Mouse (Mus musculus) cerebellum, adult 2 months (tissue): ENCODE data around the gene Maf. TPM values are rescaled to one million over a fixed set of nuclear protein-coding genes. Genes with fewer than 3 reads are reported as not detected.

Experiments used
- DNase-seq, 2 experiments: peaks; one replicate each; pipeline ENCODE4 v3.0.0; 2021
- H3K27ac ChIP-seq: fragments of 200-500 bp; 2 replicates; pipeline ENCODE4 v1.5.1; 2012; ENCODE audit warnings: low read length, control low read depth, inconsistent platforms; ENCODE audit not compliant: insufficient read depth
- H3K27me3 ChIP-seq: fragments of 200-500 bp; 2 replicates; pipeline ENCODE4 v1.6.1; 2012; ENCODE audit warnings: inconsistent platforms, mild to moderate bottlenecking, low read length, moderate library complexity; ENCODE audit not compliant: control insufficient read depth, insufficient read depth
- H3K4me1 ChIP-seq: fragments of 200-500 bp; 2 replicates; pipeline ENCODE4 v1.6.1; 2011; ENCODE audit warnings: low read length; ENCODE audit not compliant: control insufficient read depth, insufficient read depth
- H3K4me3 ChIP-seq: fragments of 200-500 bp; replicated peaks from 2 replicates; pipeline ENCODE3; 2011; ENCODE audit warnings: mild to moderate bottlenecking, low read depth, low read length, control low read depth; ENCODE audit not compliant: insufficient read depth
- CTCF ChIP-seq: fragments of 200-500 bp; IDR thresholded peaks from 2 replicates; pipeline ENCODE4 v1.5.1; 2011; ENCODE audit warnings: low read depth, mild to moderate bottlenecking, control low read depth, low read length, moderate library complexity, borderline replicate concordance; ENCODE audit not compliant: insufficient read depth
- POLR2A ChIP-seq: fragments of 200-500 bp; IDR thresholded peaks from 2 replicates; pipeline ENCODE4 v1.6.1; 2011; ENCODE audit warnings: low read length, control low read depth, borderline replicate concordance; ENCODE audit not compliant: insufficient read depth
- WGBS: fragments of 180-500 bp; shearing (Covaris S2); methylation state at CpG from one replicate; pipeline ENCODE4 v1.1.7; 2018; 5-methylcytosine and 5-hydroxymethylcytosine counted together
- polyA plus RNA-seq: library from polyadenylated mRNA; depleted of rRNA; stranded (reverse); fragments of >200 nt; gene quantifications from 2 replicates; pipeline ENCODE4 v1.2.3, GENCODE M21; 2012

The Maf gene
- polyA plus RNA-seq, 1 experiment: 22.6 TPM

- 74% methylated on average over 4 of the region's 4 CpGs for WGBS
- Histone ChIP-seq H3K27me3 (no peaks in the 10 kb centered on the region; the same call in 1 of the 2 replicates), H3K4me1 (no peaks in the 10 kb centered on the region; the same call in none of the 2 replicates), H3K27ac (no peak overlapping the region), H3K4me3 (peak overlapping the region; percentile 59)
- no peak for DNase-seq
- no peak for TF ChIP-seq CTCF
- no peak for TF ChIP-seq POLR2A
Measured at GRCm38 (mm10) chr8:115703056-115703455, 4.5 kb downstream of the Maf start.

GRCm38 (mm10) chr8:115701001-115701400, 6.6 kb downstream of the Maf start:
- no peak for TF ChIP-seq CTCF
- TF ChIP-seq POLR2A: no peak
- Histone ChIP-seq H3K27me3 (no peaks in the 10 kb centered on the region; the same call in 1 of the 2 replicates), H3K27ac (no peak overlapping the region), H3K4me1 (peaks cover 10% of the 10 kb centered on the region), H3K4me3 (peak overlapping the region; percentile 10)
- WGBS: 77% methylated on average over 5 of the region's 5 CpGs
- DNase-seq: no peak

GRCm38 (mm10) chr8:115699151-115699550, 8.4 kb downstream of the Maf start:
- Histone ChIP-seq H3K27ac (no peak overlapping the region), H3K4me1 (peaks cover 10% of the 10 kb centered on the region), H3K4me3 (no peak overlapping the region), H3K27me3 (no peaks in the 10 kb centered on the region; the same call in 1 of the 2 replicates)
- TF ChIP-seq POLR2A: no peak
- TF ChIP-seq CTCF: no peak
- DNase-seq: no peak
- WGBS: 70% methylated on average over 5 of the region's 5 CpGs

GRCm38 (mm10) chr8:115697410-115697809, 10.2 kb downstream of the Maf start:
- H3K4me3 ChIP-seq: no peak overlapping the region
- peaks cover 10% of the 10 kb centered on the region for H3K4me1 ChIP-seq
- TF ChIP-seq CTCF: no peak
- TF ChIP-seq POLR2A: no peak
- DNase-seq: no peak
- no peaks in the 10 kb centered on the region; the same call in 1 of the 2 replicates for H3K27me3 ChIP-seq
- H3K27ac ChIP-seq: no peak overlapping the region
- WGBS: 71% methylated on average over 3 of the region's 3 CpGs

GRCm38 (mm10) chr8:115696661-115697060, 10.9 kb downstream of the Maf start:
- Histone ChIP-seq H3K4me3 (no peak overlapping the region), H3K4me1 (peaks cover 10% of the 10 kb centered on the region), H3K27me3 (no peaks in the 10 kb centered on the region; the same call in 1 of the 2 replicates), H3K27ac (no peak overlapping the region)
- TF ChIP-seq CTCF (no peak), POLR2A (no peak)
- WGBS: 44% methylated on average over 4 of the region's 4 CpGs
- DNase-seq: peak; percentile 30 to 36

GRCm38 (mm10) chr8:115687349-115687748, 20.2 kb downstream of the Maf start:
- Histone ChIP-seq H3K4me3 (no peak overlapping the region), H3K4me1 (peaks cover 2% of the 10 kb centered on the region; the same call in 1 of the 2 replicates), H3K27ac (no peak overlapping the region), H3K27me3 (no peaks in the 10 kb centered on the region)
- TF ChIP-seq CTCF (no peak), POLR2A (no peak)
- DNase-seq: no peak
- WGBS: 83% methylated on average over 9 of the region's 9 CpGs

GRCm38 (mm10) chr8:115683309-115683708, 24.3 kb downstream of the Maf start:
- WGBS: 68% methylated on average over 7 of the region's 7 CpGs
- TF ChIP-seq CTCF: no peak
- TF ChIP-seq POLR2A: no peak

GRCm38 (mm10) chr8:115679539-115679938, 28.1 kb downstream of the Maf start:
- 80% methylated on average over 7 of the region's 7 CpGs for WGBS
- Histone ChIP-seq H3K27me3 (no peaks in the 10 kb centered on the region), H3K4me3 (no peak overlapping the region)

More at GRCm38 (mm10) chr8:115683309-115683708, 24.3 kb downstream of the Maf start:
- Histone ChIP-seq H3K4me1 (peaks cover 2% of the 10 kb centered on the region; the same call in 1 of the 2 replicates), H3K27ac (no peak overlapping the region), H3K4me3 (no peak overlapping the region), H3K27me3 (no peaks in the 10 kb centered on the region)
- no peak for DNase-seq

More at GRCm38 (mm10) chr8:115679539-115679938, 28.1 kb downstream of the Maf start:
- Histone ChIP-seq H3K27ac (no peak overlapping the region), H3K4me1 (peaks cover 2% of the 10 kb centered on the region; the same call in 1 of the 2 replicates)
- DNase-seq: no peak
- no peak for TF ChIP-seq CTCF
- TF ChIP-seq POLR2A: no peak
